Comparison of ENCODE assay signal across 18 mouse cellular contexts in genomic region chr6:113714276-113714675, GRCm38 (mm10). TPM values are rescaled to one million over a fixed set of nuclear protein-coding genes. Genes with fewer than 3 reads are reported as not detected.
DNase-seq lines count a peak whose midpoint lies in the region; ATAC-seq and TF ChIP-seq lines count a peak whose summit lies in the region.
"Had no signal": no experiment of that assay in that cellular context is flagged by ENCODE, and none has a peak within 500 bp of the region (broad histone marks: within the 10 kb centered on the region; RNA-seq: fewer than 3 reads in every experiment).

No protein-coding gene starts in this region.

- H3K4me2 ChIP-seq in midbrain, embryonic 11.5 days = no peak overlapping the region
- no peak overlapping the region for H3K4me2 ChIP-seq in midbrain, embryonic 15.5 days
- H3K4me2 ChIP-seq: embryonic facial prominence, embryonic 13.5 days; heart, embryonic 15.5 days; hindbrain, embryonic 13.5 days; limb, embryonic 15.5 days; stomach, embryonic 15.5 days had no signal

- H3K9me3 ChIP-seq in midbrain, embryonic 11.5 days (ENCODE audit: control insufficient read depth, low read length) = no peaks in the 10 kb centered on the region
- no peaks in the 10 kb centered on the region for H3K9me3 ChIP-seq in midbrain, embryonic 15.5 days
- H3K9me3 ChIP-seq: embryonic facial prominence, embryonic 13.5 days; heart, embryonic 15.5 days; hindbrain, embryonic 13.5 days; limb, embryonic 15.5 days; stomach, embryonic 15.5 days had no signal

- 92% methylated on average over 2 of the region's 2 CpGs for WGBS in midbrain, embryonic 11.5 days
- WGBS in midbrain, embryonic 15.5 days = 95% methylated on average over 2 of the region's 2 CpGs
- WGBS in small intestine, adult 2 months = 70% methylated on average over 2 of the region's 2 CpGs

- TF ChIP-seq POLR2A in small intestine, adult 2 months (IDR thresholded peaks at IDR 0.05; ENCODE audit: low read depth, low read length) = no peak

- 0 out of 2 replicates have a peak, but pooled peaks have one; percentile 42 for ATAC-seq in frontal cortex, adult (ENCODE audit: low TSS enrichment)
- no peak for ATAC-seq in midbrain, embryonic 11.5 days (ENCODE audit: low FRiP score)
- no peak for ATAC-seq in midbrain, embryonic 15.5 days (replicated peaks)
- ATAC-seq in granulocyte monocyte progenitor cell, adult 5-6 weeks (replicated peaks; ENCODE audit: poor library complexity, severe bottlenecking) = peak; percentile 86

- peaks cover 23% of the 10 kb centered on the region for H3K36me3 ChIP-seq in midbrain, embryonic 11.5 days (ENCODE audit: control insufficient read depth, insufficient read depth, low read length)
- peaks cover 53% of the 10 kb centered on the region for H3K36me3 ChIP-seq in midbrain, embryonic 15.5 days (replicated peaks)
- peaks cover 57% of the 10 kb centered on the region for H3K36me3 ChIP-seq in small intestine, adult 2 months (ENCODE audit: control insufficient read depth, insufficient read depth, low read length)

- H3K9ac ChIP-seq in midbrain, embryonic 11.5 days (ENCODE audit: low read length) = no peak overlapping the region
- H3K9ac ChIP-seq in midbrain, embryonic 15.5 days = no peak overlapping the region
- H3K9ac ChIP-seq: embryonic facial prominence, embryonic 13.5 days; heart, embryonic 15.5 days; hindbrain, embryonic 13.5 days; limb, embryonic 15.5 days; stomach, embryonic 15.5 days had no signal

- no peaks in the 10 kb centered on the region for H3K27me3 ChIP-seq in midbrain, embryonic 11.5 days (ENCODE audit: control insufficient read depth, insufficient read depth, low read length)
- H3K27me3 ChIP-seq in midbrain, embryonic 15.5 days (replicated peaks) = no peaks in the 10 kb centered on the region
- H3K27me3 ChIP-seq in small intestine, adult 2 months (ENCODE audit: control insufficient read depth, insufficient read depth, low read length) = no peaks in the 10 kb centered on the region
- H3K27me3 ChIP-seq: embryonic facial prominence, embryonic 13.5 days; heart, embryonic 15.5 days; hindbrain, embryonic 13.5 days; limb, embryonic 15.5 days; stomach, embryonic 15.5 days had no signal

- H3K4me1 ChIP-seq in midbrain, embryonic 11.5 days (ENCODE audit: control insufficient read depth, insufficient read depth, low read length) = no peaks in the 10 kb centered on the region
- no peaks in the 10 kb centered on the region for H3K4me1 ChIP-seq in midbrain, embryonic 15.5 days
- H3K4me1 ChIP-seq in small intestine, adult 2 months (ENCODE audit: control insufficient read depth, insufficient read depth, insufficient read length, low read length) = peaks cover 15% of the 10 kb centered on the region; the same call in 1 of the 2 replicates
- H3K4me1 ChIP-seq: embryonic facial prominence, embryonic 13.5 days; heart, embryonic 15.5 days; hindbrain, embryonic 13.5 days; limb, embryonic 15.5 days; stomach, embryonic 15.5 days had no signal

- no peak overlapping the region for H3K4me3 ChIP-seq in midbrain, embryonic 11.5 days (ENCODE audit: low read depth, low read length)
- no peak overlapping the region for H3K4me3 ChIP-seq in midbrain, embryonic 15.5 days
- H3K4me3 ChIP-seq in small intestine, adult 2 months (ENCODE audit: low read depth, low read length) = no peak overlapping the region
- H3K4me3 ChIP-seq: embryonic facial prominence, embryonic 13.5 days; heart, embryonic 15.5 days; hindbrain, embryonic 13.5 days; limb, embryonic 15.5 days; stomach, embryonic 15.5 days had no signal

- no peak for DNase-seq in frontal cortex, adult 2 months (ENCODE audit: extremely low spot score in 1 of 2, low spot score in 1 of 2)
- DNase-seq in midbrain, embryonic 11.5 days (ENCODE audit: low spot score, missing footprints) = peak; percentile 72
- no peak for DNase-seq in kidney, postnatal 4 days
- no peak for DNase-seq in kidney, postnatal 14 days
- DNase-seq: cerebellum, adult 11-12 months; midbrain, embryonic 14.5 days; right cerebral cortex, postnatal 25 days; thymus, postnatal 14 days had no signal

- TF ChIP-seq CTCF in small intestine, adult 2 months (IDR thresholded peaks at IDR 0.05; ENCODE audit: extremely low read depth, insufficient read length, insufficient replicate concordance, low read depth, low read length) = no peak

- no peak overlapping the region for H3K27ac ChIP-seq in midbrain, embryonic 11.5 days (ENCODE audit: low read depth, low read length)
- no peak overlapping the region for H3K27ac ChIP-seq in midbrain, embryonic 15.5 days
- H3K27ac ChIP-seq in small intestine, adult 2 months (ENCODE audit: insufficient read depth, low read depth, low read length) = peak overlapping the region; percentile 28
- H3K27ac ChIP-seq: embryonic facial prominence, embryonic 13.5 days; heart, embryonic 15.5 days; hindbrain, embryonic 13.5 days; limb, embryonic 15.5 days; stomach, embryonic 15.5 days had no signal

RNA-seq across cellular contexts. Expression of gene Ghrl, which starts 5.4 kb away (rescaled TPM):
- polyA plus RNA-seq in frontal cortex, adult 2 months (2012; rRNA removed) = 0.23 and 0.30 TPM in 2 replicates
- 0.33 and 0.40 TPM in 2 replicates for polyA plus RNA-seq in midbrain, embryonic 11.5 days (2014; fragmentation: Nextera tagmentation; extraction: Ambion mirVana)
- polyA plus RNA-seq in midbrain, embryonic 15.5 days (2015; fragmentation: Nextera tagmentation; extraction: Ambion mirVana) = 0.94 and 1.4 TPM in 2 replicates
- not detected in 2 replicates for total RNA-seq in granulocyte monocyte progenitor cell, adult 5-6 weeks (2014; fragmentation: Nextera tagmentation)
- 3.2 TPM in 1 of 2 replicates, not detected in the other for total RNA-seq in granulocyte monocyte progenitor cell, adult 5-6 weeks (2017)
- polyA plus RNA-seq in small intestine, adult 2 months (2012; rRNA removed) = 14.0 and 50.2 TPM in 2 replicates
- polyA plus RNA-seq: gonadal fat pad, adult 2 months had no signal

RNA-seq across cellular contexts. Expression of gene Tatdn2, which starts 17.4 kb away (rescaled TPM):
- polyA plus RNA-seq in frontal cortex, adult 2 months (2012; rRNA removed) = 29.3 and 29.9 TPM in 2 replicates
- 1.0 and 1.7 TPM in 2 replicates for polyA plus RNA-seq in midbrain, embryonic 11.5 days (2014; fragmentation: Nextera tagmentation; extraction: Ambion mirVana)
- 1.1 and 1.4 TPM in 2 replicates for polyA plus RNA-seq in midbrain, embryonic 15.5 days (2015; fragmentation: Nextera tagmentation; extraction: Ambion mirVana)
- total RNA-seq in granulocyte monocyte progenitor cell, adult 5-6 weeks (2014; fragmentation: Nextera tagmentation) = 32.5 and 43.1 TPM in 2 replicates
- 111 and 115 TPM in 2 replicates for total RNA-seq in granulocyte monocyte progenitor cell, adult 5-6 weeks (2017)
- 11.3 and 16.6 TPM in 2 replicates for polyA plus RNA-seq in small intestine, adult 2 months (2012; rRNA removed)

RNA-seq across cellular contexts. Expression of gene Sec13, which starts 26.3 kb away (rescaled TPM):
- polyA plus RNA-seq in frontal cortex, adult 2 months (2012; rRNA removed) = 93.8 and 111 TPM in 2 replicates
- 250 and 264 TPM in 2 replicates for polyA plus RNA-seq in midbrain, embryonic 11.5 days (2014; fragmentation: Nextera tagmentation; extraction: Ambion mirVana)
- polyA plus RNA-seq in midbrain, embryonic 15.5 days (2015; fragmentation: Nextera tagmentation; extraction: Ambion mirVana) = 192 and 206 TPM in 2 replicates
- total RNA-seq in granulocyte monocyte progenitor cell, adult 5-6 weeks (2014; fragmentation: Nextera tagmentation) = 141 and 145 TPM in 2 replicates
- total RNA-seq in granulocyte monocyte progenitor cell, adult 5-6 weeks (2017) = 161 and 217 TPM in 2 replicates
- 168 and 249 TPM in 2 replicates for polyA plus RNA-seq in small intestine, adult 2 months (2012; rRNA removed)

Comparison
In these comparisons a context has a peak if more than half of its experiments do, and no peak if none do; other contexts are left out.
1. ATAC-seq: peak in frontal cortex, adult (single experiment) and granulocyte monocyte progenitor cell, adult 5-6 weeks (single experiment); none in midbrain, embryonic 11.5 days (single experiment) and midbrain, embryonic 15.5 days (single experiment).